Mouse (Mus musculus) hindbrain, embryonic 15.5 days (tissue): Measurements from ENCODE around the gene Nav2. TPM values are rescaled to one million over a fixed set of nuclear protein-coding genes. Genes with fewer than 3 reads are reported as not detected.

ENCODE experiments used
- ATAC-seq: fragments of 200-750 bp; cut with Nextera tagmentation; 2 replicates; pipeline ENCODE4 v1.8.0; 2017; ENCODE audit warnings: low read depth, moderate number of reproducible peaks, moderate TSS enrichment; ENCODE audit not compliant: low FRiP score
- H3K27ac ChIP-seq: fragments of 300-500 bp; sonication (generic); replicated peaks from 2 replicates; pipeline ENCODE4 v1.5.1; 2015; ENCODE audit warnings: mild to moderate bottlenecking, inconsistent platforms
- H3K27me3 ChIP-seq: fragments of 300-500 bp; sonication (generic); 2 replicates; pipeline ENCODE4 v1.6.1; 2015; ENCODE audit warnings: control low read depth, inconsistent platforms
- H3K36me3 ChIP-seq: fragments of 300-500 bp; sonication (generic); 2 replicates; pipeline ENCODE4 v1.6.1; 2015; ENCODE audit warnings: control low read depth, inconsistent platforms
- H3K4me1 ChIP-seq: fragments of 300-500 bp; sonication (generic); replicated peaks from 2 replicates; pipeline ENCODE4 v1.6.1; 2015; ENCODE audit warnings: control low read depth, inconsistent platforms
- H3K4me2 ChIP-seq: fragments of 300-500 bp; sonication (generic); 2 replicates; pipeline ENCODE4 v1.6.1; 2015; ENCODE audit warnings: moderate library complexity, mild to moderate bottlenecking, inconsistent platforms
- H3K4me3 ChIP-seq: fragments of 300-500 bp; sonication (generic); 2 replicates; pipeline ENCODE4 v1.5.1; 2015; ENCODE audit warnings: mild to moderate bottlenecking, inconsistent platforms
- H3K9ac ChIP-seq: fragments of 300-500 bp; sonication (generic); 2 replicates; pipeline ENCODE4 v1.6.1; 2015; ENCODE audit warnings: inconsistent platforms
- H3K9me3 ChIP-seq: fragments of 300-500 bp; sonication (generic); 2 replicates; pipeline ENCODE4 v1.6.1; 2016; ENCODE audit warnings: control low read depth, inconsistent platforms
- WGBS: fragments of 180-500 bp; shearing (Covaris S2); methylation state at CpG from one replicate; pipeline ENCODE4 v1.1.7; 2015; 5-methylcytosine and 5-hydroxymethylcytosine counted together
- polyA plus RNA-seq: library from polyadenylated mRNA; unstranded; fragments of >200 nt; fragmentation: Nextera tagmentation; extraction: Ambion mirVana; gene quantifications from 2 replicates; pipeline ENCODE4 v1.2.1, GENCODE M21; 2015

Nav2 gene
- polyA plus RNA-seq, 1 experiment from 2014 or later, result 24.7 TPM

DNA sequence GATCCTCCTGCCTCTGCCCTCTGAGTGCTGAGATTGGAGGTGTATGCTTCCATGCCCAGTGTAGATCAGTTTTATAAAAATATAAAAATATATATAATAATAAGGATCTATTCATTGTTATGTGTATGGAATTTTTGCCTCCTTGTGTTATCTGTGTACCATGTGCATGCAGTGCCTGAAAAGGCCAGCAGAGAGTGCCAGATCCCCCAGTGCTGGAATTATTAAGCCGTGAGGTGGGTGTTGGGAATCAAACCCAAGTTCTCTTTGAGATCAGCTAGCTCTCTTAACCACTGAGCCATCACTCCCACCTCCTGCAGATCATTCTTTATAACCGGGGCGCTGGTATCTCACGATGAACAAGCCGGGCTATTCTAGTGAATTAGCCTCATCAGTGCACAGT, 346.5 kb downstream of the Nav2 start:
- ATAC-seq, result no peak
- H3K9me3 ChIP-seq, result no peaks in the 10 kb centered on the region
- H3K4me2 ChIP-seq, result no peak overlapping the region
- H3K27ac ChIP-seq, result no peak overlapping the region
- no peak overlapping the region for H3K9ac ChIP-seq
- no peak overlapping the region for H3K4me3 ChIP-seq
- peaks cover 54% of the 10 kb centered on the region for H3K4me1 ChIP-seq
- WGBS, result 92% methylated on average over 5 of the region's 5 CpGs
- no peaks in the 10 kb centered on the region for H3K27me3 ChIP-seq
- no peaks in the 10 kb centered on the region for H3K36me3 ChIP-seq

- Histone ChIP-seq H3K9ac (no peak overlapping the region), H3K4me2 (no peak overlapping the region), H3K4me3 (no peak overlapping the region), H3K27me3 (no peaks in the 10 kb centered on the region), H3K27ac (no peak overlapping the region), H3K36me3 (no peaks in the 10 kb centered on the region), H3K9me3 (no peaks in the 10 kb centered on the region), H3K4me1 (peaks cover 55% of the 10 kb centered on the region)
- 72% methylated on average over 13 of the region's 13 CpGs for WGBS
- no peak for ATAC-seq
These were observed 348.9 kb downstream of the Nav2 start for GRCm38 (mm10) chr7:49257234-49257906.

DNA sequence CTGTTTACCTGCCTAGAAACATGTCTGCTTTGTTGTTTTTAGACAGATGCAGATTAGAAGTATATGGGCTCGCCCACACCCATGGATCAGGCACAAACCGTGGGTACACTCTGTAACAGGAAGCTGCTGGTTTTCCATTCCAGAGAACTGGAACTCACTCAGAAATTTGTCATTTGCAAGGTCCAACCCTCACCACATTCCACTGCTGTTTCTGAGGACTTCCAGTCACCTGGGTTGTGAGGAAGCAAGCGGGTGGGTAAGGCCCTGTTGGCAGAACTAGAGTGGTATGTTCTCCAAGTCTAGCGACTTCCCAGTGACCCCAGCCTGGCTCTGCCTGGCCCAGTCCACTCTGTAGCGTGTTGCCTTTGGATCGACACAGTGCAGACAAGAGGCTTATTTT, 349.6 kb downstream of the Nav2 start:
- Histone ChIP-seq H3K4me2 (no peak overlapping the region), H3K4me1 (peaks cover 56% of the 10 kb centered on the region), H3K36me3 (no peaks in the 10 kb centered on the region), H3K9me3 (no peaks in the 10 kb centered on the region), H3K27ac (no peak overlapping the region), H3K27me3 (no peaks in the 10 kb centered on the region), H3K4me3 (no peak overlapping the region), H3K9ac (no peak overlapping the region)
- ATAC-seq, result no peak
- WGBS, result 83% methylated on average over 6 of the region's 6 CpGs

DNA sequence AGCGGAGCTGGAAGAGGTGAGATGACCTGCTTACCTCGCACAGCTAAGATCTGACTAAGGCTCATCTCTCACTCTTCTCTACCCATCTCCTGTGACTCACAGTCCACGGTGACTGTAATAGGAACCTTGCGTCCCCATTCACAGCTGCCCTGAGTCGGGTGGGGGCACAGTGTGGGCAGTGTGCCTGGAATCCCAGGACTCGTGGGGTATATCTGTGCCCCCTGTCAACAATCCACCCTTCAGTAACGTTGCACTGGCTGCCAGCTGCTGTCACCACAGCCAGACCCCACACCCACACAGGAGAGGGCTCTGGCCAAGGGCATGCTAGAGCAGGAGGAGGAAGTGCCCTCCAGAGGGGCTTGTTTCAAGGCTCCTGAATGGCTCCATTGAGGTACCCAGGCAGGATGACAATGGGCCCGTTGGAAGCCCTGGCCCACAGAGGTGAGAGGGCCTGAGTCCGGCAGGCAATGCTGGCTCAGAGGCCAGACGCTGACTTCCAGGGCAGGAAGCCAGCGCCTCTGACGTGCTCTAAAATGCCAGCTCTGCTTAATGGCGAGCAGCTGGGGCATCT, 353.5 kb downstream of the Nav2 start:
- Histone ChIP-seq H3K9ac (no peak overlapping the region), H3K9me3 (no peaks in the 10 kb centered on the region), H3K36me3 (no peaks in the 10 kb centered on the region), H3K4me2 (no peak overlapping the region), H3K4me1 (peaks cover 53% of the 10 kb centered on the region), H3K27me3 (no peaks in the 10 kb centered on the region), H3K4me3 (no peak overlapping the region), H3K27ac (no peak overlapping the region)
- WGBS, result 47% methylated on average over 13 of the region's 13 CpGs
- ATAC-seq, result peak; percentile 79

GRCm38 (mm10) chr7:49266422-49266821, 357.9 kb downstream of the Nav2 start:
- Histone ChIP-seq H3K9me3 (no peaks in the 10 kb centered on the region), H3K9ac (no peak overlapping the region), H3K4me1 (peaks cover 45% of the 10 kb centered on the region), H3K27ac (no peak overlapping the region), H3K36me3 (no peaks in the 10 kb centered on the region), H3K4me3 (no peak overlapping the region), H3K27me3 (no peaks in the 10 kb centered on the region), H3K4me2 (no peak overlapping the region)
- WGBS, result 64% methylated on average over 6 of the region's 6 CpGs
- ATAC-seq, result no peak

DNA sequence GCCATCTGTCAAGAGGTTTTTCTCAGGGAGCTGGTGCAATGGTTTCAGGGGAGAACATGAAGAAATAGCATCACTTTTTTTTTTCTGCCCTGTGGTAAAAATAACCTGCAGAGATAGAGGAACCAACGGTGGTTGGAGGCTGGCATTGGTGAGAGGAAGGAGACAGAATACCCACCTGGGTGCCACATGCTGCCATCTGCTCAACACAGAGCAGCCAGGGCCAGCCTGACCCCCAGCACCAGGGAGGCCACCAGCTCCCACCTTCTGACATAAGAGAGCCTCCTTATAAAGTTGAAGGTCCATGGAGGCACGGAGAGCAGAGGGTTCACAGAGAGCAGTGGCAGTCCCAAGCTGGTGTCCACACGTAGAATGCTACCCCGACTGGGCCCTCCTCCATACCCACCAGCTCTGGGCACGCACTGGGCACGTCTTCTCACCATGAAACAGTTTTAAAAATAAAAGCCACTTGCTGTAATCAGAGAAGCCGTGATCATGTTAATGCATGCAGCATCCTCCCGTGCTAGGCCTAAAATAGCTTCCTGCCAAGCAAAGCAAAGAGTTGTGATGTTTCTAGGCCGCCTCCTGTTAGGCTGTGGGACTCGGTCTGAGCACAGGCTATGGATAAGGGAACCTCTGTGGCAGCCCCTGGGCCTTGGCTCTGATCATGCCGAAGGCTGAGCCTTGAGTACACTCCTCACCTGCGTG, 359.3 kb downstream of the Nav2 start:
- ATAC-seq, result no peak
- no peak overlapping the region for H3K9ac ChIP-seq
- 81% methylated on average over 12 of the region's 12 CpGs for WGBS

GRCm38 (mm10) chr7:49268401-49268921, 359.9 kb downstream of the Nav2 start:
- Histone ChIP-seq H3K27ac (no peak overlapping the region), H3K9me3 (no peaks in the 10 kb centered on the region)
- WGBS, result 71% methylated on average over 9 of the region's 9 CpGs

More for the DNA sequence above, 359.3 kb downstream of the Nav2 start:
- no peak overlapping the region for H3K4me3 ChIP-seq
- no peaks in the 10 kb centered on the region for H3K36me3 ChIP-seq
- no peaks in the 10 kb centered on the region for H3K9me3 ChIP-seq
- H3K4me1 ChIP-seq, result peaks cover 38% of the 10 kb centered on the region
- H3K4me2 ChIP-seq, result no peak overlapping the region
- no peak overlapping the region; the same call in 1 of the 2 replicates for H3K27ac ChIP-seq
- H3K27me3 ChIP-seq, result no peaks in the 10 kb centered on the region

DNA sequence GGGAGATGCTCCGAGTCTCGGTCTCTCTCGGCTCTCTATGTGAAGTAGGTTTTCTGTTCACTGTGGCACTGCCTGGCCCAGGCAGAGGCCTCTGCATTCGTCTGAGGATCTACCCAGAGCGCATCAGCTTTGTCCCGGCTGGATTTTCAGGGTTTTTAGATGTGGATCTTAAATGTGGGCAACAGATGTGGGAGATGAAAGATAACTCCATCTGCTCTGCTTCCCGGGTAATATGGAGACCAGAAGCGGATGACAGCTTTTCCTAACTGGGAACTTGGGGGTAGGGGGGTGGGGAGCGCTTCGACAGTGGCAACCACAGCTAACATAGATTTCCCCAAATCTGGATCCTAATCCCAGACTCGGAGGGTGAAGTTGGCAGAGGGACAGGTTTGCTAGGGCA, 362.3 kb downstream of the Nav2 start:
- no peak overlapping the region for H3K4me3 ChIP-seq
- H3K27me3 ChIP-seq, result no peaks in the 10 kb centered on the region
- H3K4me2 ChIP-seq, result no peak overlapping the region
- no peaks in the 10 kb centered on the region for H3K9me3 ChIP-seq
- ATAC-seq, result no peak
- H3K4me1 ChIP-seq, result peaks cover 62% of the 10 kb centered on the region
- H3K36me3 ChIP-seq, result no peaks in the 10 kb centered on the region
- H3K9ac ChIP-seq, result no peak overlapping the region
- 73% methylated on average over 11 of the region's 11 CpGs for WGBS
- no peak overlapping the region for H3K27ac ChIP-seq

More at GRCm38 (mm10) chr7:49268401-49268921, 359.9 kb downstream of the Nav2 start:
- ATAC-seq, result no peak
- no peaks in the 10 kb centered on the region for H3K36me3 ChIP-seq
- H3K27me3 ChIP-seq, result no peaks in the 10 kb centered on the region
- H3K4me1 ChIP-seq, result peaks cover 41% of the 10 kb centered on the region
- H3K4me3 ChIP-seq, result no peak overlapping the region
- no peak overlapping the region for H3K9ac ChIP-seq
- no peak overlapping the region for H3K4me2 ChIP-seq

DNA sequence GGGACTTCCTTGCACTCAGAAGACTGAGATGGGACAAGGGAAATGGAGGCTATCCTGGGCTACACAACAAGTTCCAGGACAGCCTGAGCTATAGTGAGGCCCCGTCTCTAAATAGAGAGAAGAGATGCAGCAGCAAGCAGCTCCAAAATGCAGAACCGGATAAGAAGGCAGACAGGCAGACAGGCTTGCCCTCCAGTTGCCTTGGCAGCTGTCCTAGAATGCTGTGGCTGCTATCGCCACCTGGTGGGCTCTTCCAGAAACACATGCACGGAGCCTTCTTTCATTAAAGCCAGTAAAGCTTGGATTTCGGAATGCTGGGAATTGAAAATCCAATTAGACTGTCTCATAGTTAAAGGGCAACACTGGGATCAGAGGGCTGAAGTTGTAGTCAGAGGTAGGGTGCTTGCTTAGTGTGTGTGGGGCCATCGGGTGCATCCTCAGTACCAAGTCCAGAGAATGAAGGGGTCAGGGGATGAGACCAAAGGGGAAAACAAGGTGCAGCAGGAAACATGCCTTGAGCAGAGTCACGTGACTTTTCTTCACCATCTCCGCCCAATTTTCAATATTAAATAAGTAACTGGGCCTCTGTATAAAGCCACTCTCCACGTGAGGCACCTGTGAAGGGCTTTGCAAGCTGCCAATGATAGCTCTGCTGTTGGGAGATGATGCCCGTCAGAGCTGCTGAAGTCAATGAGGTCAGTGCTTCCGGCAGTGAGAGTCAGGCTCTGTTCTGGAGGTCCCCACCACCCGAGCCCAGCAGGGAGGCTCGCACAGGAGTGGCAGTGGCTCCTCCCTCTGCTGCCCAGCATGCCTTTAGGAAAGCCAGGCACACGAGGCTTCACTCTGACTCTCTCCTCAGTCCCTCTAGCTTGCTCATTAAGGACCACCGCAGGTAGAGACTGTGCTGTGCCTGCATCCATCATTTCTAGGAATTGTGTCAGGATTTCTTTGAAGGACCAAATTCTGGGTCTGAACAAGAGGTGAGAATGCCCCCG, 364.2 kb downstream of the Nav2 start:
- Histone ChIP-seq H3K27me3 (no peaks in the 10 kb centered on the region), H3K27ac (no peak overlapping the region), H3K4me1 (peaks cover 45% of the 10 kb centered on the region), H3K4me3 (no peak overlapping the region), H3K9me3 (no peaks in the 10 kb centered on the region), H3K36me3 (no peaks in the 10 kb centered on the region), H3K4me2 (no peak overlapping the region; the same call in 1 of the 2 replicates), H3K9ac (no peak overlapping the region)
- WGBS, result 19% methylated on average over 16 of the region's 16 CpGs
- ATAC-seq, result peak; percentile 46; the same call in 1 of the 2 replicates

DNA sequence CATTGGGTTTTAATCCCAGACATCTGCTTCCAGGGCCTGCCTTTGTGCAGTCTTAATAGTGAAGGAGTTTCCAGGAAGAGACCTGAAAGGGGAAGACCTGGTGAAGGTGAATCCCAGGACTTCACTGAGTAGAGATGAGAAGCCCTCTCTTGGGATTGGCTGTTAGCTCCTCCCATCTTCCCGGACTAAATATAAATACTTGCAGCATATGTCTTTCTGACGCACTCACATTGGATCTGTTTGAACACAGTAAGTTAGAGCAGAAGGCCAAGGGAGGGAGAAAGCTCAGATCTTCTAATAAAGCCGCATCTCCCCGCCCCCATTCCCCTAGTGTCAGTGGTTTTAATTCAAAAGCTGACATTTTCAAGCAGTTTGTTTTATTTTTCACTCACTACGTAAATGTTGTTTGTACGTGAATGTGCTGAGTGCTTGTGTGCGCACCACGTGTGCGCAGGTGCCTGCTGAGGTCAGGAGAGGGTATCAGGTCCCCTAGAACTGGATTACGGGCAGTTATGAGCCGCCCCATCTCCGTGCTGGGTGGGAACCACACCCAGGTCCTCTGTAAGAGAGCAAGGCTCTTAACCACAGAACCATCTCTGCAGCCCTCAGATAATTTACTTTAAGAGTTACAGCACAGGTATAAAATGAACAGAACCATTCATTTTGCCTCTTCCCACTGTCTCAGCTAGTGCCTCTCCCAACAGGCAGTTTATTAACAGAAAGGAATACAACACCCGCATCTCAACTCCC, 365.6 kb downstream of the Nav2 start:
- Histone ChIP-seq H3K9me3 (no peaks in the 10 kb centered on the region), H3K4me3 (no peak overlapping the region), H3K9ac (no peak overlapping the region), H3K4me1 (peaks cover 39% of the 10 kb centered on the region), H3K27ac (no peak overlapping the region), H3K36me3 (no peaks in the 10 kb centered on the region), H3K4me2 (no peak overlapping the region), H3K27me3 (no peaks in the 10 kb centered on the region)
- ATAC-seq, result no peak
- WGBS, result 89% methylated on average over 13 of the region's 13 CpGs

DNA sequence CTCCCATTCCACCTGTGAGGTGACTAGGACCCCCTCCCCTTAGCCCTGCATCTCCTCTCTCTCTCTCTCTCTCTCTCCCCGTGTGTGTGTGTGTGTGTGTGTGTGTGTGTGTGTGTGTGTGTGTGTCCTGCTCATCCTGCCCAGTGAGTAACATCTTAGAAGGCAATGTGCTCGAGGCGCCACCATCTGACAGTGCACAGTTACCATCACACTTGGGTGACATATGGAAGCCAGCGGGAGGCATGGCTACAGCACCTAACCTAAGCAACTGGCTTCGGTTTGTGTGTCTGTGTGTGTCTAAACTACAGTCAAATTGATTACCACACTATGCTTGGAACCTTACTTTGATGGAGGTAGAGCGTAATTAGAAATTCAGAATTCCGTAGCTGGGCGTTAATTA, 366.2 kb downstream of the Nav2 start:
- no peaks in the 10 kb centered on the region for H3K9me3 ChIP-seq
- H3K36me3 ChIP-seq, result no peaks in the 10 kb centered on the region
- peak; percentile 7; the same call in 1 of the 2 replicates for ATAC-seq
- no peak overlapping the region for H3K4me2 ChIP-seq
- no peak overlapping the region for H3K4me3 ChIP-seq
- 64% methylated on average over 7 of the region's 8 CpGs for WGBS
- no peaks in the 10 kb centered on the region for H3K27me3 ChIP-seq
- no peak overlapping the region for H3K9ac ChIP-seq
- peaks cover 39% of the 10 kb centered on the region for H3K4me1 ChIP-seq
- no peak overlapping the region for H3K27ac ChIP-seq
